Mouse (Mus musculus) testis, adult 2 months (tissue): Measurements from ENCODE around the gene Nlrp4b. TPM values are rescaled to one million over a fixed set of nuclear protein-coding genes. Genes with fewer than 3 reads are reported as not detected.
"Not testable (repeated sequence)": the region's sequence is repeated elsewhere in the genome, so short reads cannot be mapped to it uniquely, and the experiment has no call there.

Experiments used
- H3K27ac ChIP-seq: fragments of 200-500 bp; 2 replicates; pipeline ENCODE4 v1.5.1; 2012; ENCODE audit warnings: low read depth, low read length; ENCODE audit not compliant: control insufficient read depth, insufficient read depth
- H3K27me3 ChIP-seq: fragments of 200-500 bp; 2 replicates; pipeline ENCODE4 v1.6.1; 2012; ENCODE audit warnings: mild to moderate bottlenecking, low read length, moderate library complexity; ENCODE audit not compliant: control insufficient read depth, insufficient read depth
- H3K36me3 ChIP-seq: fragments of 200-500 bp; 2 replicates; pipeline ENCODE4 v1.6.1; 2012; ENCODE audit warnings: mild to moderate bottlenecking, low read length; ENCODE audit not compliant: control insufficient read depth, insufficient read depth
- H3K4me1 ChIP-seq: fragments of 200-500 bp; 2 replicates; pipeline ENCODE4 v1.6.1; 2012; ENCODE audit warnings: low read length; ENCODE audit not compliant: control insufficient read depth, insufficient read depth
- H3K4me3 ChIP-seq: fragments of 200-500 bp; 2 replicates; pipeline ENCODE4 v1.5.1; 2012; ENCODE audit warnings: low read depth, mild to moderate bottlenecking, low read length, moderate library complexity, mixed read lengths; ENCODE audit not compliant: control insufficient read depth
- CTCF ChIP-seq: fragments of 200-500 bp; IDR thresholded peaks from 2 replicates; pipeline ENCODE4 v1.5.1; 2012; ENCODE audit warnings: low read depth, mild to moderate bottlenecking, inconsistent platforms, low read length, moderate library complexity; ENCODE audit not compliant: control insufficient read depth, insufficient read depth, insufficient replicate concordance
- POLR2A ChIP-seq: fragments of 200-500 bp; IDR thresholded peaks from 2 replicates; pipeline ENCODE4 v1.6.1; 2012; ENCODE audit warnings: low read depth, mild to moderate bottlenecking, inconsistent platforms, low read length, moderate library complexity; ENCODE audit not compliant: control insufficient read depth
- polyA plus RNA-seq: library from polyadenylated mRNA; depleted of rRNA; stranded (reverse); fragments of >200 nt; gene quantifications from 2 replicates; pipeline ENCODE4 v1.2.3, GENCODE M21; 2012; rRNA removed

Nlrp4b gene
- not detected in 2 replicates for polyA plus RNA-seq

DNA sequence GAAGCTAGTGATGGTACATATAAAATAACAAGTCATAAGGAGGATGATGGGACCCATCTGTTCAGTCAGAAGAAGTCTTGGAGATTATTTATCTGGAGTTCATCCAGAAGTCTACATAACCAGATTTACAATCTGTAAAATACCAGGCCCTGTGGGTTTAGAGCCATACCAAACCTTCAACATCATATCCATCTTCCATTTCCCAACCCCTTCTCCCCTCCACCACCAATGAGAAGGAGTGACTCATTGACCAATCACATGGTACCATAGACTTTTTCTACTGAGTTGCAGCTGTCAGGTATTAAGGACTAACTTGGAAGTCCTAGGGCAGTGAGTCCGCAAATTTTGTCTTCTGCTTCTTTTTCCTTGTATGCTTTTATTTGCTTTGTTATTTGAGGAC lies at the start of gene Nlrp4b:
TSS of gene Nlrp4b (plus strand) at position 301 of the 400 bp plus-strand sequence.
- no peaks in the 10 kb centered on the region for H3K4me1 ChIP-seq
- TF ChIP-seq CTCF (no peak), POLR2A (no peak)
- H3K36me3 ChIP-seq = no peaks in the 10 kb centered on the region
- no peak within 1 kb of the TSS for H3K27ac ChIP-seq
- H3K27me3 ChIP-seq = no peaks in the 10 kb centered on the region
- no peak within 1 kb of the TSS for H3K4me3 ChIP-seq

- H3K4me1 ChIP-seq = no peaks in the 10 kb centered on the region
- H3K4me3 ChIP-seq = no peak within 1 kb of the TSS
- H3K36me3 ChIP-seq = no peaks in the 10 kb centered on the region
- no peak within 1 kb of the TSS for H3K27ac ChIP-seq
- no peaks in the 10 kb centered on the region for H3K27me3 ChIP-seq
- TF ChIP-seq CTCF (no peak), POLR2A (no peak)
Measured at GRCm38 (mm10) chr7:10754264-10754663, 66.7 kb downstream of the Nlrp4b start, which contains the start of gene Vmn1r71. Gene Vmn1r71, minus strand, starts transcription at chr7:10754364.

DNA sequence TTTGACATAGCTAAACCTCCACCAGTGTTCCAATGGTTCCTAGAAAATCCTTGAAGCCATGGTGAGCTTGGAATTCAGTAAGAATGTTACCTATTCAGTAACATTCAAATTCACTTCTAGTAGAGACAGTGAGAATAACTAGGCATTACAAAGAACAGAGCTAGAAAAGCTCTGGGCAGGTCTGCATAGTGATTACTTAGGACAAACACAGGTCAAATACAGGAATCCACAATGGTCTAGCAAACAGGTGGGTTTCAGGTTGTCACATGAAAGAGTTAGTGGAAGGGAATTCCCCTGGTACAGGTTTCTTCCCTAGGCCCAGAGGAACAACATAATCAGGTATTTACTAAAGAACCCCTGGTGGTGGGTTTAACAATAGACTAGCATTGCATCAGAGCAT lies 70.0 kb downstream of the Nlrp4b start:
- H3K36me3 ChIP-seq, H3K27me3 ChIP-seq, H3K27ac ChIP-seq, H3K4me3 ChIP-seq, H3K4me1 ChIP-seq: not testable (repeated sequence)

Other genes with a start within 250 kb of the Nlrp4b start
- gene Vmn1r67, start 244.5 kb upstream of the Nlrp4b start, polyA plus RNA-seq = not detected in 2 replicates
- 0.55 and 0.83 TPM in 2 replicates for gene Zik1, start 192.4 kb upstream of the Nlrp4b start, polyA plus RNA-seq
- gene Vmn1r68, start 129.3 kb upstream of the Nlrp4b start, polyA plus RNA-seq = not detected in 2 replicates
- gene Vmn1r69, start 74.1 kb upstream of the Nlrp4b start, polyA plus RNA-seq = not detected in 2 replicates
- not detected in 2 replicates for gene Vmn1r70, start 56.3 kb upstream of the Nlrp4b start, polyA plus RNA-seq
- gene Vmn1r71, start 66.6 kb downstream of the Nlrp4b start, polyA plus RNA-seq = not detected in 2 replicates
- gene Zscan4b, start 217.3 kb downstream of the Nlrp4b start, polyA plus RNA-seq = not detected in 2 replicates